Comparison of ENCODE assay signal across 12 mouse cellular contexts in the genomic region with DNA sequence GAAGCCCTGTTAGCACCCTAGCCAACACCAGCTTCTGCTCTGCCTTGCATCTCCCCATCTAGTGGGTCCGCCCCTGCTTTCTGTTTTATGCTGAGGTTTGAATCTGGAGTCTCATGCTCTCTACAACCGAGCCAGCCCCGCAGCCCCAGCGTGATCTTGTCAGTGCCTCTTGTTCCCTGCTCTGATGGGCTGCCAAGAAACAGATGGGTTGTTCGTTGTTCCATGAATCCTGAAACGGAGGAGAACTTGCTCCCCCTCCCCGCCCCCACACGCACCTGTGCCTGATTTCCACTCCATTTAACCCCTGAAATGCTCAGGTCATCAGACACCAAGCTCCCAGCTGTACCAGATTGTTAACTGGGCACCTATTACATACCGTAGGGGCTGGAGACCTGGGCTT. TPM values are rescaled to one million over a fixed set of nuclear protein-coding genes. Genes with fewer than 3 reads are reported as not detected.
A peak's percentile ranks its signal among the peaks of the same experiment; 100 is the strongest.
DNase-seq lines count a peak whose midpoint lies in the region; ATAC-seq lines count a peak whose summit lies in the region.
"Had no signal": no experiment of that assay in that cellular context is flagged by ENCODE, and none has a peak within 500 bp of the region (broad histone marks: within the 10 kb centered on the region; RNA-seq: fewer than 3 reads in every experiment).

No protein-coding gene starts in this region.

- H3K27ac ChIP-seq in kidney, embryonic 15.5 days, result peak overlapping the region; percentile 51; the same call in 1 of the 2 replicates
- H3K27ac ChIP-seq in kidney, embryonic 16.5 days (ENCODE audit: low read length), result no peak overlapping the region
- H3K27ac ChIP-seq: liver, embryonic 13.5 days had no signal

- 23% methylated on average over 9 of the region's 9 CpGs for WGBS in kidney, embryonic 15.5 days
- 23% methylated on average over 9 of the region's 9 CpGs for WGBS in kidney, embryonic 16.5 days

- peaks cover 41% of the 10 kb centered on the region for H3K4me1 ChIP-seq in kidney, embryonic 15.5 days
- peaks cover 25% of the 10 kb centered on the region for H3K4me1 ChIP-seq in kidney, embryonic 16.5 days (ENCODE audit: insufficient read depth, low read length)

- H3K4me3 ChIP-seq in kidney, embryonic 15.5 days (replicated peaks), result no peak overlapping the region
- H3K4me3 ChIP-seq in kidney, embryonic 16.5 days (ENCODE audit: low read length), result no peak overlapping the region
- H3K4me3 ChIP-seq: liver, embryonic 13.5 days had no signal

- no peaks in the 10 kb centered on the region for H3K9me3 ChIP-seq in kidney, embryonic 15.5 days (replicated peaks)
- H3K9me3 ChIP-seq in kidney, embryonic 16.5 days (ENCODE audit: low read length), result no peaks in the 10 kb centered on the region
- H3K9me3 ChIP-seq: liver, embryonic 13.5 days had no signal

- DNase-seq in brain, adult 2 months (ENCODE audit: low read depth, low spot score), result peak; percentile 92
- peak; percentile 86 to 92 for DNase-seq in cerebellum, postnatal 10 days
- DNase-seq in layer of hippocampus, postnatal 10 days (ENCODE audit: low spot score in 2 of 2), result peak; percentile 27 to 46
- no peak for DNase-seq in MN1 (ENCODE audit: low spot score)
- DNase-seq: gastrocnemius, postnatal 36 days; heart, postnatal 4 days; liver, embryonic 13.5 days; lung, postnatal 4 days had no signal

- H3K9ac ChIP-seq in kidney, embryonic 15.5 days, result no peak overlapping the region
- H3K9ac ChIP-seq in kidney, embryonic 16.5 days (replicated peaks; ENCODE audit: low read length), result no peak overlapping the region
- H3K9ac ChIP-seq: liver, embryonic 13.5 days had no signal

- no peaks in the 10 kb centered on the region for H3K36me3 ChIP-seq in kidney, embryonic 15.5 days
- no peaks in the 10 kb centered on the region for H3K36me3 ChIP-seq in kidney, embryonic 16.5 days (ENCODE audit: insufficient read depth, low read length)
- H3K36me3 ChIP-seq: liver, embryonic 13.5 days had no signal

- ATAC-seq in kidney, embryonic 15.5 days (replicated peaks; ENCODE audit: low FRiP score), result no peak
- ATAC-seq in kidney, embryonic 16.5 days (ENCODE audit: low FRiP score, low TSS enrichment), result no peak
- ATAC-seq in megakaryocyte progenitor cell, adult 5-6 weeks (replicated peaks; ENCODE audit: poor library complexity), result no peak
- ATAC-seq in activated CD4-positive, CD25-positive, alpha-beta regulatory T cell, adult 4 months, result no peak

- no peak overlapping the region for H3K4me2 ChIP-seq in kidney, embryonic 15.5 days
- H3K4me2 ChIP-seq in kidney, embryonic 16.5 days (replicated peaks; ENCODE audit: low read depth, low read length), result no peak overlapping the region
- H3K4me2 ChIP-seq: liver, embryonic 13.5 days had no signal

- no peaks in the 10 kb centered on the region for H3K27me3 ChIP-seq in kidney, embryonic 15.5 days
- no peaks in the 10 kb centered on the region for H3K27me3 ChIP-seq in kidney, embryonic 16.5 days (ENCODE audit: insufficient read depth, low read length)
- H3K27me3 ChIP-seq: liver, embryonic 13.5 days had no signal

RNA-seq across cellular contexts. Expression of a gene that starts 3.5 kb away (rescaled TPM):
- polyA plus RNA-seq in kidney, embryonic 15.5 days (2015; fragmentation: Nextera tagmentation; extraction: Ambion mirVana), result 10.7 and 11.5 TPM in 2 replicates
- polyA plus RNA-seq in kidney, embryonic 16.5 days (2015; fragmentation: Nextera tagmentation; extraction: Ambion mirVana), result 11.1 and 12.6 TPM in 2 replicates
- 1 to 10 TPM; 2.3 to 3.0 TPM for total RNA-seq in layer of hippocampus, postnatal 10 days (2021)
- 4.0 and 5.4 TPM in 2 replicates for total RNA-seq in megakaryocyte progenitor cell, adult 5-6 weeks (2015)
- 2.8 and 3.5 TPM in 2 replicates for total RNA-seq in megakaryocyte progenitor cell, adult 5-6 weeks (2017)
- polyA plus RNA-seq in activated CD4-positive, CD25-positive, alpha-beta regulatory T cell, adult 4 months (2017; shearing (Covaris generic)), result 1 to 10 TPM; 2.1 to 4.2 TPM

RNA-seq across cellular contexts. Expression of a gene that starts 25.4 kb away (rescaled TPM):
- 86.1 and 89.0 TPM in 2 replicates for polyA plus RNA-seq in kidney, embryonic 15.5 days (2015; fragmentation: Nextera tagmentation; extraction: Ambion mirVana)
- polyA plus RNA-seq in kidney, embryonic 16.5 days (2015; fragmentation: Nextera tagmentation; extraction: Ambion mirVana), result 88.5 and 88.7 TPM in 2 replicates
- 10 to 100 TPM; 36.3 to 36.9 TPM for total RNA-seq in layer of hippocampus, postnatal 10 days (2021)
- 56.4 and 57.4 TPM in 2 replicates for total RNA-seq in megakaryocyte progenitor cell, adult 5-6 weeks (2015)
- total RNA-seq in megakaryocyte progenitor cell, adult 5-6 weeks (2017), result 35.8 and 36.5 TPM in 2 replicates
- 10 to 100 TPM; 56.2 to 62.4 TPM for polyA plus RNA-seq in activated CD4-positive, CD25-positive, alpha-beta regulatory T cell, adult 4 months (2017; shearing (Covaris generic))

RNA-seq across cellular contexts. Expression of a gene that starts 36.7 kb away (rescaled TPM):
- 42.0 and 50.4 TPM in 2 replicates for polyA plus RNA-seq in kidney, embryonic 15.5 days (2015; fragmentation: Nextera tagmentation; extraction: Ambion mirVana)
- polyA plus RNA-seq in kidney, embryonic 16.5 days (2015; fragmentation: Nextera tagmentation; extraction: Ambion mirVana), result 44.8 and 50.0 TPM in 2 replicates
- total RNA-seq in layer of hippocampus, postnatal 10 days (2021), result 10 to 100 TPM; 36.1 to 36.7 TPM
- 31.8 and 41.3 TPM in 2 replicates for total RNA-seq in megakaryocyte progenitor cell, adult 5-6 weeks (2015)
- total RNA-seq in megakaryocyte progenitor cell, adult 5-6 weeks (2017), result 52.3 and 54.7 TPM in 2 replicates
- 100 to 1,000 TPM in 1 of 2 experiments, 10 to 100 TPM in 1; 82.0 to 116 TPM for polyA plus RNA-seq in activated CD4-positive, CD25-positive, alpha-beta regulatory T cell, adult 4 months (2017; shearing (Covaris generic))
